Mouse (Mus musculus): ENCODE measurements around the gene Slc46a2. TPM values are rescaled to one million over a fixed set of nuclear protein-coding genes. Genes with fewer than 3 reads are reported as not detected.

Slc46a2 gene
- polyA plus RNA-seq, 1 experiment = not detected

GRCm38 (mm10) chr4:59898521-59898919 lies 16.3 kb downstream of the Slc46a2 start:
- Histone ChIP-seq H3K27ac (replicated peaks; ENCODE audit: low read depth, low read length) (no peak overlapping the region), H3K4me3 (ENCODE audit: insufficient read depth, low read depth, low read length) (no peak overlapping the region), H3K4me1 (ENCODE audit: control insufficient read depth, insufficient read depth, insufficient read length, low read length) (no peaks in the 10 kb centered on the region)

GRCm38 (mm10) chr4:59897814-59898520 lies 16.9 kb downstream of the Slc46a2 start:
- Histone ChIP-seq H3K4me1 (ENCODE audit: control insufficient read depth, insufficient read depth, insufficient read length, low read length) (no peaks in the 10 kb centered on the region), H3K27ac (replicated peaks; ENCODE audit: low read depth, low read length) (no peak overlapping the region), H3K4me3 (ENCODE audit: insufficient read depth, low read depth, low read length) (no peak overlapping the region)

- Histone ChIP-seq H3K27ac (replicated peaks; ENCODE audit: low read depth, low read length) (no peak overlapping the region), H3K4me3 (ENCODE audit: insufficient read depth, low read depth, low read length) (no peak overlapping the region), H3K4me1 (ENCODE audit: control insufficient read depth, insufficient read depth, insufficient read length, low read length) (no peaks in the 10 kb centered on the region)
Measured at GRCm38 (mm10) chr4:59896000-59896399, 18.9 kb downstream of the Slc46a2 start.

- no peak overlapping the region for H3K27ac ChIP-seq (replicated peaks; ENCODE audit: low read depth, low read length)
- H3K4me1 ChIP-seq (ENCODE audit: control insufficient read depth, insufficient read depth, insufficient read length, low read length) = no peaks in the 10 kb centered on the region
- H3K4me3 ChIP-seq (ENCODE audit: insufficient read depth, low read depth, low read length) = no peak overlapping the region
Measured at GRCm38 (mm10) chr4:59894977-59895575, 19.8 kb downstream of the Slc46a2 start.

- Histone ChIP-seq H3K27ac (replicated peaks; ENCODE audit: low read depth, low read length) (no peak overlapping the region), H3K4me3 (ENCODE audit: insufficient read depth, low read depth, low read length) (no peak overlapping the region), H3K4me1 (ENCODE audit: control insufficient read depth, insufficient read depth, insufficient read length, low read length) (no peaks in the 10 kb centered on the region)
Measured at GRCm38 (mm10) chr4:59894415-59894814, 20.4 kb downstream of the Slc46a2 start.

GRCm38 (mm10) chr4:59892731-59893130 lies 22.1 kb downstream of the Slc46a2 start:
- H3K4me1 ChIP-seq (ENCODE audit: control insufficient read depth, insufficient read depth, insufficient read length, low read length) = no peaks in the 10 kb centered on the region
- no peak overlapping the region for H3K4me3 ChIP-seq (ENCODE audit: insufficient read depth, low read depth, low read length)
- no peak overlapping the region for H3K27ac ChIP-seq (replicated peaks; ENCODE audit: low read depth, low read length)

- Histone ChIP-seq H3K27ac (replicated peaks; ENCODE audit: low read depth, low read length) (no peak overlapping the region), H3K4me1 (ENCODE audit: control insufficient read depth, insufficient read depth, insufficient read length, low read length) (no peaks in the 10 kb centered on the region), H3K4me3 (ENCODE audit: insufficient read depth, low read depth, low read length) (no peak overlapping the region)
Measured at GRCm38 (mm10) chr4:59891723-59892416, 23.0 kb downstream of the Slc46a2 start.

GRCm38 (mm10) chr4:59890086-59890600 lies 24.7 kb downstream of the Slc46a2 start:
- Histone ChIP-seq H3K4me1 (ENCODE audit: control insufficient read depth, insufficient read depth, insufficient read length, low read length) (no peaks in the 10 kb centered on the region), H3K4me3 (ENCODE audit: insufficient read depth, low read depth, low read length) (no peak overlapping the region), H3K27ac (replicated peaks; ENCODE audit: low read depth, low read length) (no peak overlapping the region)

- H3K4me3 ChIP-seq (ENCODE audit: insufficient read depth, low read depth, low read length) = no peak overlapping the region
- no peak overlapping the region for H3K27ac ChIP-seq (replicated peaks; ENCODE audit: low read depth, low read length)
- H3K4me1 ChIP-seq (ENCODE audit: control insufficient read depth, insufficient read depth, insufficient read length, low read length) = no peaks in the 10 kb centered on the region
Measured at GRCm38 (mm10) chr4:59888014-59888413, 26.8 kb downstream of the Slc46a2 start.

- Histone ChIP-seq H3K27ac (replicated peaks; ENCODE audit: low read depth, low read length) (no peak overlapping the region), H3K4me3 (ENCODE audit: insufficient read depth, low read depth, low read length) (no peak overlapping the region), H3K4me1 (ENCODE audit: control insufficient read depth, insufficient read depth, insufficient read length, low read length) (no peaks in the 10 kb centered on the region)
Measured at GRCm38 (mm10) chr4:59887011-59887410, 27.8 kb downstream of the Slc46a2 start.

GRCm38 (mm10) chr4:59886281-59886680 lies 28.6 kb downstream of the Slc46a2 start:
- no peak overlapping the region for H3K4me3 ChIP-seq (ENCODE audit: insufficient read depth, low read depth, low read length)
- no peak overlapping the region for H3K27ac ChIP-seq (replicated peaks; ENCODE audit: low read depth, low read length)
- no peaks in the 10 kb centered on the region for H3K4me1 ChIP-seq (ENCODE audit: control insufficient read depth, insufficient read depth, insufficient read length, low read length)

- Histone ChIP-seq H3K4me1 (ENCODE audit: control insufficient read depth, insufficient read depth, insufficient read length, low read length) (no peaks in the 10 kb centered on the region), H3K27ac (replicated peaks; ENCODE audit: low read depth, low read length) (no peak overlapping the region), H3K4me3 (ENCODE audit: insufficient read depth, low read depth, low read length) (no peak overlapping the region)
Measured at GRCm38 (mm10) chr4:59884136-59884696, 30.6 kb downstream of the Slc46a2 start.

- Histone ChIP-seq H3K4me1 (ENCODE audit: control insufficient read depth, insufficient read depth, insufficient read length, low read length) (no peaks in the 10 kb centered on the region), H3K4me3 (ENCODE audit: insufficient read depth, low read depth, low read length) (no peak overlapping the region)
Measured at GRCm38 (mm10) chr4:59881210-59881609, 33.6 kb downstream of the Slc46a2 start.

GRCm38 (mm10) chr4:59880725-59881124 lies 34.1 kb downstream of the Slc46a2 start:
- no peak overlapping the region for H3K4me3 ChIP-seq (ENCODE audit: insufficient read depth, low read depth, low read length)
- H3K27ac ChIP-seq (replicated peaks; ENCODE audit: low read depth, low read length) = no peak overlapping the region
- no peaks in the 10 kb centered on the region for H3K4me1 ChIP-seq (ENCODE audit: control insufficient read depth, insufficient read depth, insufficient read length, low read length)

More at GRCm38 (mm10) chr4:59881210-59881609, 33.6 kb downstream of the Slc46a2 start:
- H3K27ac ChIP-seq (replicated peaks; ENCODE audit: low read depth, low read length) = no peak overlapping the region

GRCm38 (mm10) chr4:59879444-59879843 lies 35.4 kb downstream of the Slc46a2 start:
- Histone ChIP-seq H3K4me3 (ENCODE audit: insufficient read depth, low read depth, low read length) (no peak overlapping the region), H3K4me1 (ENCODE audit: control insufficient read depth, insufficient read depth, insufficient read length, low read length) (no peaks in the 10 kb centered on the region), H3K27ac (replicated peaks; ENCODE audit: low read depth, low read length) (no peak overlapping the region)

Data from brown adipose tissue, adult 24 weeks (tissue).